Mouse (Mus musculus) limb, embryonic 13.5 days (tissue): ENCODE results near the gene Pgc. TPM values are rescaled to one million over a fixed set of nuclear protein-coding genes. Genes with fewer than 3 reads are reported as not detected.
A peak's percentile ranks its signal among the peaks of the same experiment; 100 is the strongest.

Source experiments
- ATAC-seq: fragments of 200-750 bp; cut with Nextera tagmentation; 2 replicates; pipeline ENCODE4 v1.8.0; 2017; ENCODE audit warnings: low read depth, moderate number of reproducible peaks, moderate TSS enrichment; ENCODE audit not compliant: low FRiP score
- H3K27ac ChIP-seq: fragments of 300-500 bp; sonication (generic); 2 replicates; pipeline ENCODE4 v1.5.1; 2015; ENCODE audit warnings: inconsistent platforms, mild to moderate bottlenecking, moderate library complexity
- H3K27me3 ChIP-seq: fragments of 300-500 bp; sonication (generic); 2 replicates; pipeline ENCODE4 v1.6.1; 2015; ENCODE audit warnings: mild to moderate bottlenecking, inconsistent platforms
- H3K36me3 ChIP-seq: fragments of 300-500 bp; sonication (generic); 2 replicates; pipeline ENCODE4 v1.6.1; 2015; ENCODE audit warnings: inconsistent platforms, mild to moderate bottlenecking, moderate library complexity
- H3K4me1 ChIP-seq: fragments of 300-500 bp; sonication (generic); 2 replicates; pipeline ENCODE4 v1.6.1; 2015; ENCODE audit warnings: inconsistent platforms
- H3K4me2 ChIP-seq: fragments of 300-500 bp; sonication (generic); replicated peaks from 2 replicates; pipeline ENCODE4 v1.6.1; 2015; ENCODE audit warnings: inconsistent platforms, mild to moderate bottlenecking, moderate library complexity
- H3K4me3 ChIP-seq: fragments of 300-500 bp; sonication (generic); 2 replicates; pipeline ENCODE4 v1.5.1; 2015; ENCODE audit warnings: moderate library complexity, mild to moderate bottlenecking, inconsistent platforms
- H3K9ac ChIP-seq: fragments of 300-500 bp; sonication (generic); 2 replicates; pipeline ENCODE4 v1.6.1; 2015; ENCODE audit warnings: mild to moderate bottlenecking, inconsistent platforms
- H3K9me3 ChIP-seq: fragments of 300-500 bp; sonication (generic); 2 replicates; pipeline ENCODE4 v1.6.1; 2016; ENCODE audit warnings: inconsistent platforms
- WGBS: fragments of 180-500 bp; shearing (Covaris S2); methylation state at CpG from one replicate; pipeline ENCODE4 v1.1.7; 2015; 5-methylcytosine and 5-hydroxymethylcytosine counted together
- polyA plus RNA-seq: library from polyadenylated mRNA; unstranded; fragments of >200 nt; fragmentation: Nextera tagmentation; extraction: Ambion mirVana; gene quantifications from 2 replicates; pipeline ENCODE4 v1.2.1, GENCODE M21; 2015

The Pgc gene
- polyA plus RNA-seq, 1 experiment from 2014 or later = 0.43 TPM

DNA sequence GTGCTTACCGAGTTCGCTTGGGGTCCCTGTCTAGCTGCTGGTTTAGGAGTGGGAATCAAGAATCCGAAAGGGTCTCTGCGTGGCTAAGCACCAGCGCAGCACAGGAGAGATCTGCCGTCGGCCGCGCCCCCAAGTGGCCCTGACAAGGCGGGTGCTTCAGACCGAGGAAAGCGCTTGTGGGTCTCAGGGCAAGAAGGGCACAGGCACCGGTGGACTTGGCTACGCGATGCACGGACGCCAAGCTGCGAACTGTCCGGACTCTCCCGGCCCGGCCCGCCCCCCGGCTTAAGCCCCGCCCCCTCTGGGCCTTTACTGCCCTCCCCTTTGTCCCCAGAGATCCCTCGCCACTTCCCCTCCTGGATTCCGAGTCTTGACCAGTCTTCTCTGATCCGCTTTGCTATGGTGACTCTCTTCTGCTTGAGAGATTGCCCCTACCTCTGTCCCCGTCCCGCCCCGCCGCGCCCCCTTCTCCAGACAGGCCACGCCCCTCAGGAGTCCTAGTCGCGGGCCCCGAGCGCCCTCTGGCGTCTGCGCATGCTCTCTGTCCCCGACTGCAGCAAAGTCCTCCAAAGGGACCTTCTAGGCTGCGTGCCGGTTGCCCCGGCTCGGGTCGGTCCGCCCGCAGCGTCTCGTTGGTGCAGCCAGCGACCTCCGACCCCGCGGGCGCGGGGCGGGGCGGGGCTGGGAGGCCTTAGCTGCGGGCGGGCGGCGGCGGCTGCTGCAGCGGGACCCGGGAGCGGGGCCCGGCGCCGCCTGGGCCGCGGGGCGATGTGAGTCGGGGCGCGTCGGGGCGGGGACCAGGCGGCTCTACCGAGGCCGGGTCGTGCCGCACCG is 31.9 kb upstream of the Pgc start, which contains the start of gene Prickle4:
Prickle4 (minus strand) TSS at position 234 of the 834 bp plus-strand sequence.
- Histone ChIP-seq H3K36me3 (peaks cover 22% of the 10 kb centered on the region), H3K9ac (peak within 1 kb of the TSS; percentile 86), H3K27me3 (0 out of 2 replicates have a peak, but pooled peaks cover 9% of the 10 kb centered on the region), H3K4me1 (peaks cover 22% of the 10 kb centered on the region), H3K4me3 (peak within 1 kb of the TSS; percentile 79), H3K27ac (peak within 1 kb of the TSS; percentile 34; the same call in 1 of the 2 replicates), H3K9me3 (no peaks in the 10 kb centered on the region), H3K4me2 (peak within 1 kb of the TSS; percentile 70)
- peak; percentile 95 for ATAC-seq
- under 1% methylated on average over 80 of the region's 82 CpGs for WGBS

DNA sequence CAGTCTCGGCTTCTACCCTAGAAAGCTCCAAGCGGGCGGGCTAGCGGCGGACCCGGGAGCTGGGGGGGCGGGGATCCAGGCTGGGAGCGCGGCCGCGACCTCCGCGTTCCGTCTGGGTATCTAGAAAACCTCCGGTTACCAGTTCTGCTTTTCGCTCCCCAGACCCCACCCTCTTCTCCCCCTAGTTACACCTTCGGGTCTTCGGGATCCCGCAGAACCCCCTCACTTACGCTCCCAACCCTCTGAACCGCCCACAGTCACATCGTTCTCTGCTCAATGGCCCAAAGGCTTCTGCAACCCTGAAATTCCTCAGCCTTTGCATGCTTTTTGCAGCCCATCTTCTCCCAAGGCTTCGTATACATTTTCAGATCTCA is 31.3 kb upstream of the Pgc start:
- Histone ChIP-seq H3K4me3 (peak overlapping the region; percentile 79), H3K36me3 (peaks cover 28% of the 10 kb centered on the region), H3K9me3 (no peaks in the 10 kb centered on the region), H3K27ac (0 out of 2 replicates have a peak overlapping the region, but pooled peaks have one; percentile 22), H3K9ac (peak overlapping the region; percentile 86), H3K4me1 (peaks cover 20% of the 10 kb centered on the region), H3K4me2 (peak overlapping the region; percentile 70), H3K27me3 (0 out of 2 replicates have a peak, but pooled peaks cover 9% of the 10 kb centered on the region)
- ATAC-seq = peak; percentile 13; the same call in 1 of the 2 replicates
- under 1% methylated on average over 23 of the region's 23 CpGs for WGBS

GRCm38 (mm10) chr17:47698156-47698555 is 28.5 kb upstream of the Pgc start:
- no peak overlapping the region for H3K4me2 ChIP-seq
- 89% methylated on average over 10 of the region's 10 CpGs for WGBS
- ATAC-seq = no peak
- H3K27ac ChIP-seq = no peak overlapping the region
- H3K9ac ChIP-seq = no peak overlapping the region
- H3K27me3 ChIP-seq = peaks cover 20% of the 10 kb centered on the region
- no peaks in the 10 kb centered on the region for H3K9me3 ChIP-seq
- peaks cover 20% of the 10 kb centered on the region for H3K4me1 ChIP-seq
- no peak overlapping the region for H3K4me3 ChIP-seq
- peaks cover 54% of the 10 kb centered on the region for H3K36me3 ChIP-seq

GRCm38 (mm10) chr17:47699055-47699454 is 27.6 kb upstream of the Pgc start:
- Histone ChIP-seq H3K27me3 (peaks cover 24% of the 10 kb centered on the region), H3K4me1 (peaks cover 19% of the 10 kb centered on the region), H3K9me3 (no peaks in the 10 kb centered on the region), H3K4me2 (no peak overlapping the region), H3K36me3 (peaks cover 62% of the 10 kb centered on the region), H3K27ac (no peak overlapping the region), H3K4me3 (no peak overlapping the region), H3K9ac (no peak overlapping the region)
- ATAC-seq = no peak
- WGBS = 79% methylated on average over 2 of the region's 2 CpGs

GRCm38 (mm10) chr17:47701793-47702192 is 24.8 kb upstream of the Pgc start:
- H3K27me3 ChIP-seq = peaks cover 31% of the 10 kb centered on the region
- no peak overlapping the region for H3K4me3 ChIP-seq

DNA sequence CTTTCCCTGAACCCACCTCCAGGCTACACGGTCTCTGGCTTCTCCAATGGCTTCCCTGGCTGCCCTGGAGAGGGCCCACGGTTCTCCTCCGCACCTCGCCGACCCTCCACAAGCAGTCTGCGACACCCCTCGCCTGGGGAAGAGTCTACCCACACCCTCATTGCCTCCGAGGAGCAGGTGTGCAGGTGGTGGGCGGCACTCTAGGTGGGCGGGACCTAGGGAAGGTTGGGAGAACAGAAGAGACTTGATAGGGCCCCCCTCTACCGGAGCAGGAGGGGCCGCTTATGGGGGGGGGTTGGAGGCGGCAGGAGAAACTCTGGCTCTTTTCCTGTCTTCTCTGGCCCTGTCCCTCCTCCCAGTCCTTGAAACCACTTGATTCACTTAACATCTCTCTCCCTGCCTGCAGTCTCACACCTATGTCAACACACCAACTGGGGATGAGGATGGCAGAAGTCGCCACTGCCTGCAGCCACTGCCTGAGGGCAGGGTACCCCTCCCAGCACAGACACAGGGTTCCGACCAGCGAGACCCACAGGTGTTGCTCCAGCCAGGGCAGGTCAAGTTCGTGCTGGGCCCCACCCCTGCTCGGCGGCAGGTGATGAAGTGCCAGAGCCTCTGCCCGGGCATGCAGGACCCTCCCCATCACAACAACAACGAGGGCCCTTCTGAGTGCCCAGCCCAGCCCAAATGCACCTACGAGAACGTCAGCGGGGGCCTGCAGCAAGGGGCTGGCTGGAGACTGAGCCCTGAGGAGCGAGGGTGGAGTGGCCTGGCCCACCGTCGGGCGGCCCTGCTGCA is 23.9 kb upstream of the Pgc start:
- no peak for ATAC-seq
- H3K4me3 ChIP-seq = no peak overlapping the region
- H3K27me3 ChIP-seq = peaks cover 31% of the 10 kb centered on the region
- no peak overlapping the region for H3K27ac ChIP-seq
- peaks cover 63% of the 10 kb centered on the region for H3K36me3 ChIP-seq
- H3K4me1 ChIP-seq = peaks cover 9% of the 10 kb centered on the region; the same call in 1 of the 2 replicates
- no peaks in the 10 kb centered on the region for H3K9me3 ChIP-seq
- 0 out of 2 replicates have a peak overlapping the region, but pooled peaks have one; percentile 21 for H3K4me2 ChIP-seq
- 31% methylated on average over 28 of the region's 28 CpGs for WGBS
- H3K9ac ChIP-seq = no peak overlapping the region

More at GRCm38 (mm10) chr17:47701793-47702192, 24.8 kb upstream of the Pgc start:
- H3K4me2 ChIP-seq = no peak overlapping the region
- no peak for ATAC-seq
- 77% methylated on average over 9 of the region's 9 CpGs for WGBS
- no peak overlapping the region for H3K9ac ChIP-seq
- H3K36me3 ChIP-seq = peaks cover 69% of the 10 kb centered on the region
- H3K27ac ChIP-seq = no peak overlapping the region
- H3K4me1 ChIP-seq = peaks cover 9% of the 10 kb centered on the region; the same call in 1 of the 2 replicates
- H3K9me3 ChIP-seq = no peaks in the 10 kb centered on the region

DNA sequence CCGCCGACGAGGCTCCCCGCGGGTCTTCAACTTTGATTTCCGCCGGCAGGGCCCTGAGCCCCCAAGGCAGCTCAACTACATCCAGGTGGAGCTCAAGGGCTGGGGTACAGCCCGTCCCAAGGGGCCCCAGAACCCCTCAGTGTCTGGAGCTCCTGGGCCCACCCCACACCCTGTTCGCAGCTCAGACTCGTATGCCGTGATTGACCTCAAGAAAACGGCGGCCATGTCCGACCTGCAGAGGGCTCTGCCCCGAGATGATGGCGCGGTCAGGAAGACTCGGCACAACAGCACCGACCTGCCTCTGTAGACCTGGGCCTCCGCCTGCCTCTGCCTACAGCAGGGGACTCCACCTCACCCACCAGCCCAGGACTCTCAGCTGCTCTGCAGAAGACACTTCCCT is 23.1 kb upstream of the Pgc start:
- no peak overlapping the region for H3K9ac ChIP-seq
- H3K27ac ChIP-seq = no peak overlapping the region
- 0 out of 2 replicates have a peak overlapping the region, but pooled peaks have one; percentile 21 for H3K4me2 ChIP-seq
- H3K36me3 ChIP-seq = peaks cover 58% of the 10 kb centered on the region
- WGBS = 26% methylated on average over 20 of the region's 20 CpGs
- ATAC-seq = no peak
- H3K27me3 ChIP-seq = peaks cover 31% of the 10 kb centered on the region
- no peak overlapping the region for H3K4me3 ChIP-seq
- no peaks in the 10 kb centered on the region for H3K9me3 ChIP-seq
- H3K4me1 ChIP-seq = peaks cover 9% of the 10 kb centered on the region; the same call in 1 of the 2 replicates

GRCm38 (mm10) chr17:47704692-47705091 is 21.9 kb upstream of the Pgc start:
- no peaks in the 10 kb centered on the region for H3K9me3 ChIP-seq
- H3K4me2 ChIP-seq = no peak overlapping the region
- peaks cover 50% of the 10 kb centered on the region for H3K36me3 ChIP-seq
- no peak overlapping the region for H3K4me3 ChIP-seq
- no peak for ATAC-seq
- H3K27me3 ChIP-seq = peaks cover 31% of the 10 kb centered on the region
- no peak overlapping the region for H3K9ac ChIP-seq
- peaks cover 9% of the 10 kb centered on the region; the same call in 1 of the 2 replicates for H3K4me1 ChIP-seq
- H3K27ac ChIP-seq = no peak overlapping the region
- 81% methylated on average over 4 of the region's 4 CpGs for WGBS

GRCm38 (mm10) chr17:47706196-47706595 is 20.4 kb upstream of the Pgc start:
- peaks cover 9% of the 10 kb centered on the region; the same call in 1 of the 2 replicates for H3K4me1 ChIP-seq
- no peak overlapping the region for H3K4me3 ChIP-seq
- peaks cover 35% of the 10 kb centered on the region for H3K36me3 ChIP-seq
- no peaks in the 10 kb centered on the region for H3K9me3 ChIP-seq
- peaks cover 31% of the 10 kb centered on the region for H3K27me3 ChIP-seq
- ATAC-seq = no peak
- H3K9ac ChIP-seq = no peak overlapping the region
- H3K4me2 ChIP-seq = no peak overlapping the region
- WGBS = 63% methylated on average over 1 of the region's 1 CpGs
- H3K27ac ChIP-seq = no peak overlapping the region

- no peak overlapping the region for H3K4me2 ChIP-seq
- H3K9ac ChIP-seq = no peak overlapping the region
- peaks cover 17% of the 10 kb centered on the region for H3K36me3 ChIP-seq
- H3K4me1 ChIP-seq = peaks cover 5% of the 10 kb centered on the region; the same call in 1 of the 2 replicates
- peaks cover 17% of the 10 kb centered on the region for H3K27me3 ChIP-seq
- no peak for ATAC-seq
- no peak overlapping the region for H3K4me3 ChIP-seq
- WGBS = 70% methylated on average over 3 of the region's 3 CpGs
- no peak overlapping the region for H3K27ac ChIP-seq
- H3K9me3 ChIP-seq = no peaks in the 10 kb centered on the region
Measured at GRCm38 (mm10) chr17:47707961-47708360, 18.7 kb upstream of the Pgc start.

DNA sequence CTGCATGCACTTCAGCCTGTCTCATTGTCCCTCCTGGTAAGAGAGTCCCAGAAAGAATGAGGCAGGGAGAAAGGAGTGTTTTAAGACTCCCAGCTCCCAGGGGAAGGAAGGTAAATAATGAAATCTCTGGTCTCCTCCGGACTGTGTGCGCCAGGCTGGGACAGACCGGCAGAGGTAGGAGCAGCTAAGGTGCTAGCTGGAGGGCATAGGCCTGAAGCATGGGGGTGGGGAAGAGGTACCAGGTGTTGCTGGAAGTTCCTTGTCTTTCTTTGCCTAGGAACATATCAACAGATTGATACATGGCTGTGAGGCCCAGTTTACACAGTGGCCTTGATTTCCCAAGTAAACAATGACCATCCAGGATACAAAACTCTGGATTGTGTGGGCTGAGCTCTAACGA is 17.7 kb upstream of the Pgc start:
- H3K9me3 ChIP-seq = no peaks in the 10 kb centered on the region
- H3K4me3 ChIP-seq = no peak overlapping the region
- H3K4me1 ChIP-seq = no peaks in the 10 kb centered on the region; the same call in 1 of the 2 replicates
- no peak overlapping the region for H3K27ac ChIP-seq
- 74% methylated on average over 4 of the region's 4 CpGs for WGBS
- ATAC-seq = no peak
- H3K36me3 ChIP-seq = peaks cover 7% of the 10 kb centered on the region; the same call in 1 of the 2 replicates
- H3K4me2 ChIP-seq = no peak overlapping the region
- peaks cover 7% of the 10 kb centered on the region; the same call in 1 of the 2 replicates for H3K27me3 ChIP-seq
- no peak overlapping the region for H3K9ac ChIP-seq
